Mouse (Mus musculus): Measurements from ENCODE around the gene Foxo4. TPM values are rescaled to one million over a fixed set of nuclear protein-coding genes. Genes with fewer than 3 reads are reported as not detected.

The Foxo4 gene
- 1.3 TPM in 2 replicates for polyA plus RNA-seq (2015; fragmentation: Nextera tagmentation; extraction: Ambion mirVana)

- Histone ChIP-seq H3K4me3 (peak within 1 kb of the TSS; percentile 49), H3K4me1 (peaks cover 10% of the 10 kb centered on the region; the same call in 1 of the 2 replicates), H3K9me3 (replicated peaks) (no peaks in the 10 kb centered on the region), H3K36me3 (ENCODE audit: poor library complexity, severe bottlenecking) (peaks cover 7% of the 10 kb centered on the region; the same call in 1 of the 2 replicates), H3K27ac (no peak within 1 kb of the TSS), H3K4me2 (peak within 1 kb of the TSS; percentile 73), H3K27me3 (no peaks in the 10 kb centered on the region), H3K9ac (peak within 1 kb of the TSS; percentile 62)
- peak; percentile 94 for ATAC-seq
- 20% methylated on average over 43 of the region's 47 CpGs for WGBS
These were observed at the start of gene Foxo4 for GRCm38 (mm10) chrX:101253952-101254729. Gene Foxo4 (plus strand): TSS chrX:101254528.

GRCm38 (mm10) chrX:101221834-101222795 lies 32.2 kb upstream of the Foxo4 start, which contains the start of gene Snx12:
Gene Snx12 (minus strand): TSS chrX:101222563.
- Histone ChIP-seq H3K9ac (peak within 1 kb of the TSS; percentile 70), H3K4me1 (peaks cover 4% of the 10 kb centered on the region), H3K4me2 (peak within 1 kb of the TSS; percentile 63), H3K4me3 (peak within 1 kb of the TSS; percentile 57), H3K27me3 (0 out of 2 replicates have a peak, but pooled peaks cover 4% of the 10 kb centered on the region), H3K36me3 (ENCODE audit: poor library complexity, severe bottlenecking) (no peaks in the 10 kb centered on the region), H3K27ac (peak within 1 kb of the TSS; percentile 22; the same call in 1 of the 2 replicates), H3K9me3 (replicated peaks) (no peaks in the 10 kb centered on the region)
- WGBS = 24% methylated on average over 55 of the region's 55 CpGs
- ATAC-seq = peak; percentile 99

- peaks cover 4% of the 10 kb centered on the region for H3K4me1 ChIP-seq
- no peaks in the 10 kb centered on the region for H3K9me3 ChIP-seq (replicated peaks)
- peak overlapping the region; percentile 57 for H3K4me3 ChIP-seq
- no peaks in the 10 kb centered on the region for H3K36me3 ChIP-seq (ENCODE audit: poor library complexity, severe bottlenecking)
- no peak for ATAC-seq
- H3K4me2 ChIP-seq = peak overlapping the region; percentile 63
- no peak overlapping the region; the same call in 1 of the 2 replicates for H3K9ac ChIP-seq
- H3K27me3 ChIP-seq = 0 out of 2 replicates have a peak, but pooled peaks cover 4% of the 10 kb centered on the region
- 36% methylated on average over 7 of the region's 7 CpGs for WGBS
- peak overlapping the region; percentile 22; the same call in 1 of the 2 replicates for H3K27ac ChIP-seq
These were observed 31.5 kb upstream of the Foxo4 start for GRCm38 (mm10) chrX:101222796-101223162.

DNA sequence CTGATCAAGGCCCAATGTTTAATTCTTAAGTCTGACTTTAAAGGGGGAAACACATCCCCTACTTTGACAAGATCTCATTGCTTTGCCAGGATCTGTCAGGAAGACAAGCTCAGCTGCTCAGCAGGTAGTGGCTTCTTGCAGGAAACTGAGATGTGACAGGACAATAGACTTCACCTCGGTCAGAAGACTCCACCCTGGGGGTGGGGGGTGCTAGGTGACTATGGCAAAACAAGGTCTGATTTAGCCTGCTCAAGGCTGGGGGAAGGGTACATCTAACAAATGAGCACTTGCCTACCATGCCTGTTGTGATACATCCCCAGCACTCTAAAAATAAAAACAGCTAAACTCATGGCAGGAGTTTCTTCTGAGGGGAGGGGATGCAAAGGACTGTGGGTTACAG lies 9.3 kb upstream of the Foxo4 start:
- H3K9ac ChIP-seq = no peak overlapping the region
- H3K4me3 ChIP-seq = no peak overlapping the region
- 15% methylated on average over 1 of the region's 1 CpGs for WGBS
- H3K27me3 ChIP-seq = 0 out of 2 replicates have a peak, but pooled peaks cover 4% of the 10 kb centered on the region
- no peak overlapping the region for H3K4me2 ChIP-seq
- H3K36me3 ChIP-seq (ENCODE audit: poor library complexity, severe bottlenecking) = no peaks in the 10 kb centered on the region
- no peak for ATAC-seq
- H3K9me3 ChIP-seq (replicated peaks) = no peaks in the 10 kb centered on the region
- H3K4me1 ChIP-seq = no peaks in the 10 kb centered on the region
- no peak overlapping the region for H3K27ac ChIP-seq

GRCm38 (mm10) chrX:101254740-101255139 lies 412 bp downstream of the Foxo4 start:
- H3K36me3 ChIP-seq (ENCODE audit: poor library complexity, severe bottlenecking) = peaks cover 7% of the 10 kb centered on the region; the same call in 1 of the 2 replicates
- H3K4me2 ChIP-seq = peak overlapping the region; percentile 73
- ATAC-seq = no peak
- H3K4me3 ChIP-seq = peak overlapping the region; percentile 49
- 13% methylated on average over 26 of the region's 26 CpGs for WGBS
- peaks cover 10% of the 10 kb centered on the region; the same call in 1 of the 2 replicates for H3K4me1 ChIP-seq
- no peaks in the 10 kb centered on the region for H3K9me3 ChIP-seq (replicated peaks)
- no peaks in the 10 kb centered on the region for H3K27me3 ChIP-seq
- H3K27ac ChIP-seq = no peak overlapping the region
- H3K9ac ChIP-seq = peak overlapping the region; percentile 62

GRCm38 (mm10) chrX:101256603-101257002 lies 2.3 kb downstream of the Foxo4 start:
- Histone ChIP-seq H3K9me3 (replicated peaks) (no peaks in the 10 kb centered on the region), H3K4me3 (no peak overlapping the region), H3K9ac (no peak overlapping the region), H3K4me1 (peaks cover 19% of the 10 kb centered on the region), H3K36me3 (ENCODE audit: poor library complexity, severe bottlenecking) (peaks cover 7% of the 10 kb centered on the region; the same call in 1 of the 2 replicates), H3K27me3 (no peaks in the 10 kb centered on the region), H3K27ac (no peak overlapping the region), H3K4me2 (no peak overlapping the region)
- no peak for ATAC-seq
- WGBS = 86% methylated on average over 13 of the region's 13 CpGs

- WGBS = 20% methylated on average over 12 of the region's 13 CpGs
- H3K4me1 ChIP-seq = peaks cover 10% of the 10 kb centered on the region
- H3K9ac ChIP-seq = no peak overlapping the region
- H3K9me3 ChIP-seq (replicated peaks) = no peaks in the 10 kb centered on the region
- peak overlapping the region; percentile 57 for H3K27ac ChIP-seq
- peak; percentile 66 for ATAC-seq
- no peak overlapping the region for H3K4me3 ChIP-seq
- peaks cover 7% of the 10 kb centered on the region; the same call in 1 of the 2 replicates for H3K36me3 ChIP-seq (ENCODE audit: poor library complexity, severe bottlenecking)
- H3K4me2 ChIP-seq = no peak overlapping the region
- H3K27me3 ChIP-seq = no peaks in the 10 kb centered on the region
These were observed 6.4 kb downstream of the Foxo4 start for GRCm38 (mm10) chrX:101260441-101261325.

DNA sequence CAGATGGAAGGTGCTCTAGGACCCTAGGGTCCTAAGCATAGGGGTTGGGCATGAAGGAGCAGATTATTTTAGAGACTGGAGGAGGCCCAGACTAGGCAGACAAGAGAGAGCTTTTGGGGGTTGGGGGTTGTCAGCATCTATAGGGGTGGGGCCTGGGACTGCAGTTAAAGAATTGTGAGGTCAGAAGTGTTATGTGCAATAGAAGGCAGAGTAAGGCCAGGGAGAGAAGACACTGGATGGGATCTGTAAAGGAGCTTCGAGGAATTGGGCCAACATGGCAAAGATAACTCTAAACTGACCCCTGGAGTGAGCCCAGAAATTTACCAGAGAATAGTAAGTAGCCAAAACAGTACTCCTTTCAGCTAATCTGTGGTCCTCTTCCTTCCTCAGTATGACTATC lies 9.6 kb downstream of the Foxo4 start, which contains the start of gene Gm614:
Gm614 (minus strand) TSS at position 101 of the 400 bp plus-strand sequence.
- H3K4me1 ChIP-seq = peaks cover 9% of the 10 kb centered on the region
- no peaks in the 10 kb centered on the region for H3K9me3 ChIP-seq (replicated peaks)
- no peak within 1 kb of the TSS for H3K4me3 ChIP-seq
- no peaks in the 10 kb centered on the region for H3K27me3 ChIP-seq
- no peak for ATAC-seq
- H3K9ac ChIP-seq = no peak within 1 kb of the TSS
- H3K4me2 ChIP-seq = no peak within 1 kb of the TSS
- no peak within 1 kb of the TSS for H3K27ac ChIP-seq
- WGBS = 95% methylated on average over 1 of the region's 1 CpGs
- peaks cover 1% of the 10 kb centered on the region; the same call in 1 of the 2 replicates for H3K36me3 ChIP-seq (ENCODE audit: poor library complexity, severe bottlenecking)

DNA sequence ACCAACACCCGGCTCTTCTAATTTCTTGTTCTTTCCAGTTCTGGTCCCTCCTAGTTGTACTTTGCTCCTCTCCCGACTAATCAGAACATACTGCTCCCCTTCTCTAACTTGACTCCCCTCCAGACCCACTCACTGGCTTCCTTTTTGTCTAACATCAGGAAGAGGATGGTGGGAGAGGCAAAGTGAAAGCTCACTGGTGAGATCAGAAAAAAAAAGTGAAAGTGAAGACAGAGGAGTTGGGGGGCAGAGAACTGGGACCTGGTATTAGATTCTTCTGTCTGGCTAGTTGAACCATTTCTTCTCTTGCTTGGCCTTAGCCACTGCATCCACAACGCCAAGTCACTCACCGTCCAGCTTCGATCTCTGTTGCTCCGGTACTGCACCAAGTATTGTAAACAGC lies 12.3 kb downstream of the Foxo4 start:
- Histone ChIP-seq H3K4me1 (no peaks in the 10 kb centered on the region), H3K36me3 (ENCODE audit: poor library complexity, severe bottlenecking) (no peaks in the 10 kb centered on the region), H3K9ac (no peak overlapping the region), H3K4me2 (no peak overlapping the region), H3K27me3 (no peaks in the 10 kb centered on the region), H3K9me3 (replicated peaks) (no peaks in the 10 kb centered on the region), H3K4me3 (no peak overlapping the region), H3K27ac (no peak overlapping the region)
- 95% methylated on average over 6 of the region's 6 CpGs for WGBS
- no peak for ATAC-seq

DNA sequence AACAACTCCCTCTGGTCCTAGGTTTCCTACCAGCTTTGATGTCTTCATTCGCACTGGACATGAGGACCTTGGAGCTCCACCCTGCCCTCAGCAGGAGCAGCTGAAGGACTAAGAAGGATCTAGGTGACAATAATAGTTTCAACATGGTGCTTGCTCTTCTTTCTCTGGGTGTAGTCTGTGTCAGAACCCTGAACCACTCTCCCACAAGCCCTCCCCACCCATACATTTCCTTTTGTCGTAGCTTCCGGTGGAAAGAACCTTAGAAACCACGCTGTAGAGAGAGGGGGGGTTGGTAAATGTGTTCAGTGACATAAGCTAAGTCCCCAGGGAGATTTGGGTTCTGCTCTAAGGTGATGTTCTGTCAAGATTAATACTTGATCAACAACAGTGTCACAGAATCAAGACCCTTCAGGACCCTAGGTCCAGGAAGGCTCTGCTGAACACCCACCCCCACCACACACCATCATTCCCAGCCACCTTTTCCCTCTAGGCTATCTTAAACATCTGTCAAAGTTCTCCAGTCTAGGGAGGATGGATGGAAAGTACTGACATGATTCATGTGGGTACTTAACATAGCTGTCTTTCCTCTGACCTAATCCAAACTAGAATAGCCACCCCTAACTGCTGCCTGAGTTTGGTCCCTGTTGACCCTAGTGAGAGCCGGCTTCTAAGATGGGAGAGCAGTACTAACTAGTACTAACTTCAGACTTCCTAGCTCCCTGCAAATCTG lies 13.9 kb downstream of the Foxo4 start, which contains the start of gene Il2rg:
Il2rg (minus strand) TSS at position 231 of the 730 bp plus-strand sequence.
- Histone ChIP-seq H3K27ac (no peak within 1 kb of the TSS), H3K9ac (no peak within 1 kb of the TSS), H3K36me3 (ENCODE audit: poor library complexity, severe bottlenecking) (no peaks in the 10 kb centered on the region), H3K9me3 (replicated peaks) (no peaks in the 10 kb centered on the region), H3K4me3 (no peak within 1 kb of the TSS), H3K4me2 (no peak within 1 kb of the TSS), H3K27me3 (no peaks in the 10 kb centered on the region), H3K4me1 (no peaks in the 10 kb centered on the region)
- no peak for ATAC-seq
- 84% methylated on average over 5 of the region's 5 CpGs for WGBS
